Mouse (Mus musculus) neutrophil, adult 59 days (primary cell): ENCODE results near the gene Lrrk2. TPM values are rescaled to one million over a fixed set of nuclear protein-coding genes. Genes with fewer than 3 reads are reported as not detected.

ENCODE experiments used
- total RNA-seq, 2 experiments: library from RNA; stranded (reverse); gene quantifications; 1 replicate in 1 of 2; 2 replicates in 1 of 2; pipeline ENCODE4 v1.2.4; 2023

Gene Lrrk2
- 100 to 1,000 TPM; 137 to 173 TPM for total RNA-seq

DNA sequence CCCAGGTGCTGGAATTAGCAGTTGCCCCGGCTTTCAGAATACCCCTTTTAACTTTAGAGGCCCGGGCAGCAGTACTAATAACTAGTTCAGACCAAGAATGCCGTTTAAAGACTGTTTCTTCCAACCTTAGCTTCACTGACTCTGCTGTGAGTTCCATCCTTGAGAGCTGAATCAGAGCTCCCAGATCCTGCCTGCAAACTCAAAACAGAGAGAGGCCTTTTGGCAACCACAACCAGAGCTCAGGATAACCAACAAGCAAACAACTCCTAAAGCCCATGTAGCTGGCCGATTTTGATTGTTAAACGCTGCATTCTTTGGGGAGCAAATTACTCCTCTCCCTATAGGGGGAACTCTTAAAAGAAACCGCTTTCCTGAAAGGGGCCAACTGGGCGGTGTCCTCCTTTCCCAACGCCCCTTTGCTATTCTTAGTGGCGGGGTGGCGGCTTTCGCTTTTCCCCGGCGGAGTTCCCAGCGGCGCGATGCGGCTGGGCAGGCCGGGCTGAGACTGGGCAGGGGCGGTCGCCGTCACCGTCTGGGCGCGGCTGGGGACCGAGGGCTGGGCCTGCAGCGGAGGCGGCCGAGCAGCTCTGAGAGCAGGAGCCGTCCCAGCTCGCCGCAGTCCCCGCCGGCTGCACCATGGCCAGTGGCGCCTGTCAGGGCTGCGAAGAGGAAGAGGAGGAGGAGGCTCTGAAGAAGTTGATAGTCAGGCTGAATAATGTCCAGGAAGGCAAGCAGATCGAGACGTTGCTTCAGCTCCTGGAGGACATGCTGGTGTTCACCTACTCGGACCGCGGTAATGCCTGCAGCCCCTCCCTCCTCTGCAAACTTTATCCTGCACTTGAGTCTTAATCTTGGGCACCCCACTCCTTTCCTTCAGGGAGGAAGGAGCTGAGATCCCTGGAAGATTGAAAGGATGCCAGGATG, at the start of gene Lrrk2:
TSS of gene Lrrk2 (plus strand) at position 531 of the 924 bp plus-strand sequence.

DNA sequence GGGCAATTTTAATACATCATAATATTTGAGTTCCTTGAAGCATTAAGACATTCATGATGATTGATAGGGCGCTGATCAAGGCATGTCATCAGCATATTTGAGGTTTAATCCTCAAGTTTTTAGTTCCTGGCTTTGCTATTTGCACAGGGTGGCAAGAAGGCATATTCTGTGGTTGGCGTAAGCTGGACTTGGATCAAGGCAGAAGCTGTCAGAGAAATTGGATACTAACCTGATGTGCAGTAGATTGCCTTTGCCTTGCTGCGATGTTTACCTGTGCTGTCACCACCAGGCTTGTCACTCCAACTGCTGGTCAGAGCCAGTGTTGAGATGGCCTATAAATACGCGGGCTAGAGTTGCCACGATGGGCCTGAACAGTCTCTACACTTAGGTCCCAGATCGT, 165.0 kb downstream of the Lrrk2 start, which contains the start of gene Smgc:
TSS of gene Smgc (plus strand) at position 301 of the 400 bp plus-strand sequence.

Other genes starting within 250 kb of the Lrrk2 start
- gene Slc2a13, start 99.9 kb upstream of the Lrrk2 start, total RNA-seq: under 1 TPM in 1 of 2 experiments, not detected in 1; 0.04 TPM
- not detected for gene Smgc, start 165.1 kb downstream of the Lrrk2 start, total RNA-seq